Mouse (Mus musculus): Measurements from ENCODE around the gene Arhgef28.

Gene Arhgef28

GRCm38 (mm10) chr13:98183157-98183878 is 22.9 kb downstream of the Arhgef28 start:
- DNase-seq (ENCODE audit: low read depth, low spot score), result no peak

- no peak for DNase-seq (ENCODE audit: low read depth, low spot score)
Measured at GRCm38 (mm10) chr13:98182330-98182729, 23.9 kb downstream of the Arhgef28 start.

DNA sequence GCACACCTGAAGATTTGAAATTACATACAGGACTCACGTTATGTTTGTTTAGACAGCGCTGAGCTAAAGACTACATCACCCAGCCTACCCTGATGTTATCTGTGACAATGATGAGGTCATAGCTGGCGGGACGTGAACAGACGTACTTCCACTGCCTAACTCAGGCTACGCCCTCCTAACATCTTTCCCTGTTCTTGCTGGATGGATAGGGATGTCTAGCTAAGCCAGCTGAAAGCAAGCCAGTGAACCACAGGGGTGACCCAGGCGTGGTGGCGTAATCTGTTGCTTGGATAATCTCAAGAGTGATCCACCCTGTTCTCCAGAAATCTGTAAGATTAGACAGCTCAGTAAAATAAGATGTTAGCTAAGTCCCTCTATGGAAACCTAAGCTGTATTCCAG is 25.6 kb downstream of the Arhgef28 start:
- no peak for DNase-seq (ENCODE audit: low read depth, low spot score)

DNA sequence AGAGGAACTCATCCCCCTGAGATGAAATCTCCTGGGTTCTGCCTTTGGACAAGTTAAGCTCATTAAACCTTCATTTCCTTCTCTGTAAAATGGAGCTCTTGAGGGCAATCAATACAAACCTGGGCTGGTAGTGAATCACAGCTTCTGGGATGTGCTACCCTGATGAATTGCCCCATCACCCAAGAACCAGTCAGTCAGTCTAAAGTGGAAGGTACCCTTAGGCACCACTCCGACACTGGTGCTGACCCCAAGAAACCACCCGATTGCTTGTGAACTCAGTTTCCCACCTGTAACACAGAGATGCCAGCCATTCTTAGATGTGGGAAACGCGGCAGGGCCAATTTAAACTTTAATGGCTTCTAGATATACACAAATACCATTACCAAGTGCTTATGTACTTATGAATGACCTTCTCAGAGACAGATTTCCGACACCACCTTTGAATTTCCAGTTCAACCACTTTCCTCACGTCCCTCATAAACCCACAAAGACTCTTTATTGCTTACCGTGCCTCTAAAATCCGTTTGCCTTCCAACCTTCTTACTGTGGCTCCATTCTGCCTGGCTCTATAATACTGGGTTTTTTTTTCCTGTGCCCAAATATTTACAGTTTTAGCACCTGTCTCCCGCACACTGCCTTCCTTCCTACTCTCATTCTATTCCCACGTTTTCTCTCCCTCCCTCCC is 30.8 kb downstream of the Arhgef28 start:
- DNase-seq (ENCODE audit: low read depth, low spot score), result no peak

DNA sequence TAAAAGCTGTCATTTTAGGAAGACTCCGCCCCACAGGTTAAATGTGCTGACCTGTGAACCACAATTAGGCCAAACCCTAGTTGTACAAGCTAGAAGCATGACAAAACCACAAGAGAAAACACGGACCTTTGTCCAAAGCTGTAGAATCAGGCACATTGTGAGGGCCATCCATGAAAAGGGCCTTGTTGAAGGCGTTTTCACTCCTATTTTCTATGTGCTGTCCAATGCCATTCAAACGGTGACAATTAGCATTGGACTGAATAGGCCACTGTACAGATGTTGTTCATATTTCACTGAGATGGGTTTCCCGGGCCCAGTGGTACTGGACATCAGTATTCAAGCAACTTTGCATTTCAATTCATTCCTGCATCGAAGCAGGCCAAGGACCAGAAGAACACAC is 33.2 kb downstream of the Arhgef28 start:
- no peak for DNase-seq (ENCODE audit: low read depth, low spot score)

DNA sequence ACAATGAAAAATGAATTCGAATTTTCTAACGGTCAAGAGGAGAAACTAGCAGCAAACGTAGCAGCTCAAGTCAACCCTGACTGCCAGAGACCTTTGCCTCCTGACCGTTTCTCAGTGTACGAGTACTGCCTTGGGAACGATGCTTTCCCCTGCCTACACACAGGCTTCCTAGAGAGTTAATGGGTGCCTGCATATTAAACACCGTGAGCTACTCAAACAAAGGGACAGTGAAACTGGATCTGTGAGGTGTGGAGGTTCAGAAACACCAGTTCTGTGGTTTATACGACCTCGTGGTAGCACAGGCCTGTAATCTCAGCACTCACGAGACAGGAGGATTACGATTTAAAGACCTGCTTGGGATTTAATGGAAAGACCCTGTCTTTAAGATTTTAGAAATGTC is 33.9 kb downstream of the Arhgef28 start:
- DNase-seq (ENCODE audit: low read depth, low spot score), result no peak

- no peak for DNase-seq (ENCODE audit: low read depth, low spot score)
Measured at GRCm38 (mm10) chr13:98171706-98172105, 34.5 kb downstream of the Arhgef28 start.

DNA sequence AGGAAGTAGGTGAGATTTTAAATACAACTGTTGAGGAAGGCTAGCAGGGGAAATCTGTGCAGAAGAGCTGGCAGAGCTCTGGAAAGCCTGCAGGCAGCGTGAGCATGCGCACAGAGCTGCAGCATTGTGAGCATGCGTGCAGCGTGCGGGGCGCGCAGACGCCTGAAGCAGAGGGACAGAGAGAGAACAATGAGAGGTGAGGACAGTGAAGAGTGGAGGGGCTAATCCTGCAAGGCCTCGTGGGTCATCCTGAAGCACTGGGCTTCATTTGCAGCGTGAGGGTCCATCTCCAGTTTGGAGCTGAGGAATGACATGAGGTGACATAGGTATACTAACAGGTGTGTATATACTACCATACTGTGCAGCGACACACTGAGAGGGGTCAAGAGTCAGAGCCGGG is 35.0 kb downstream of the Arhgef28 start:
- DNase-seq (ENCODE audit: low read depth, low spot score), result no peak

DNA sequence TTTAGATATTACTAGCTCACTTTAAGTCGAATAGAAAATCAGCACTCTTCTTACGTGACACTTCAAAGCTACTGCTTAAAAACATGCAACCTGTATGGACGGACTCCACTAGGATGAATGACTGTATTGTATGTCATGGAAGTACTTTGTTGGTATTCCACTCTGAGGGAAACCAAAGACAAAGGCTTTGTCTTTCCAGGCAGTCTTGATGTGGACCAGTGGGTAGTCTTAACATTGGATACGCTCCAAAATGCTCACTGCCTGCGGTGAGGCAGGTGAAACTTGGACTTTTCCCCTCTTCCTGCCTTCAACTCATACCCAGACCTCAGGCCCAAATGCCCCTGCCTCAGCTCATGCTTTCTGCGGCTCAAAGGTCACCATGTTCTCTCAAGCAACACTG is 41.4 kb downstream of the Arhgef28 start:
- no peak for DNase-seq (ENCODE audit: low read depth, low spot score)

DNA sequence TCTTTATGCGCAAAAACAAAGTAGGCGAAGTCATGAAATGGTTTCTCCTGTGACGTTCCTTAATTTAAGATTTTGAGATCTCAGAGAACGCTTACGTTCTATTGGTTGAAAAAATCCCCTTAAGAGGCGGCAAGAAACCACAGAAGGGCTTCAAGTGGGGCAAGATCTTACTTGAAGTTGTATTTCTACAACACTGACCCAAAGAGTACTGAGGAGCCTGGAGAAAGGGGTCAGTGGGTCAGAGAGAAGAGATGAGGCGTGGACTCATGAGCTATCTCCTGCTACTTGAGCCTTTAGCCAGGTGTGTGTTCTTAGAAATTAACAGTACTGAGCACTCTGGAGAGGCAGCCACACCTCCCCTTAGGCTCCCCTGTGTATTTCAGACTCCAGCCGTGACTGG is 44.7 kb downstream of the Arhgef28 start:
- DNase-seq (ENCODE audit: low read depth, low spot score), result no peak

- DNase-seq (ENCODE audit: low read depth, low spot score), result no peak
Measured at GRCm38 (mm10) chr13:98156656-98157055, 49.6 kb downstream of the Arhgef28 start.

DNA sequence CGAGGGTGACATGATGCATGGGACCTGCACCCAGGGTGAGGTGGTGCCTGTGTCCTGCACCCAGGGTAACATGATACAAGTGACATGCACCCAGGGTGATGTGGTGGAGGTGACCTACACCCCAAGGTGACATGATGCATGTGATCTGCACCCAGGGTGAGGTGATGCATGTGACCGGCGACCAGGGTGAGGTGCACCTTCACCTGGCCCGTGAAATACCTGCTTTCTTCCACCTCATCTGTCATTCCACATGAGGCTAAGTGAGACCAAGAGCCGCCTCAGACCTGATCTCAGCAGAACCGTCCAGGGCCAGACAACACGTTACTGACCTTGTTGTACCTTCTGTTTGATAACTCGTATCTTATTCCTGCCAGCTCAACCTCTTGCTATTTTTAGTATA is 53.5 kb downstream of the Arhgef28 start:
- DNase-seq (ENCODE audit: low read depth, low spot score), result no peak

DNA sequence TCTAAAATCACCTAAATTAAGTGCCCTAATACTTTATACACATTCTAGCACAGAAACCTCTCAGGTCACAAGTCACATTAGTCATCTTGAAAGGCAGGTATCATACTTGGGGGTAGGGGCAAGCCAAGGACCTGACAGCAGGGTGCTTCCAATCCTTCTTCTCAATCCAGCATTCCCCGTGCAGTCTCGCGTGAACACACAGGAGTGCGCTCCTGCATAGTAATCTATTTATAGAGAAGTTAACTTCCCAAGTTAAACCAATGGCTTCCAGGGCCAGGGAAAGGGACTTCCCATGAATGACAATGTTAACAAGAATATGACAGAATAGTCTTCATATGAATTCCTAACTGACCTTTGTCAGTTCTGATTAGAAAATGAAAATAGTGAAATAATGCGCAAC is 58.7 kb downstream of the Arhgef28 start:
- no peak for DNase-seq (ENCODE audit: low read depth, low spot score)

- no peak for DNase-seq (ENCODE audit: low read depth, low spot score)
Measured at GRCm38 (mm10) chr13:98146573-98147160, 59.6 kb downstream of the Arhgef28 start.

- DNase-seq (ENCODE audit: low read depth, low spot score), result no peak
Measured at GRCm38 (mm10) chr13:98145310-98145709, 60.9 kb downstream of the Arhgef28 start.

DNA sequence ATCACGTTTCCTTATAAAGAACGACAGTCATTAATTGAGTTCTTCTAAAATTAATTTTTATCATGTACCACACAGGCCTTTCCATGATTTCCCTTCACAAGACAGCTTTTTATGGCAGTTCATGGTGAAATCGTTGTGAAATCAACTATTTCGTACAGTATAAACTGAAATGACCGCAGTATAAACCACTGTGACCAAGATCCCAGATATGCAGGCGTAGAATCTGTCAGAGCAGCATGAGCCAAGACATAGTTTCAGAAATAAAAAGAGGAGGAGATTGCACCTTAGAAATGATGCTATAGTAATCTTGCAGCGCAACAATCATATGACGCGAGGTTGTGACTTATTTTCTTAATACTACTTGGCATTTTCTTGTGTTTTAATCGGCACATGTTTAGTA is 63.2 kb downstream of the Arhgef28 start:
- no peak for DNase-seq (ENCODE audit: low read depth, low spot score)

GRCm38 (mm10) chr13:98140626-98141025 is 65.6 kb downstream of the Arhgef28 start:
- DNase-seq (ENCODE audit: low read depth, low spot score), result no peak

DNA sequence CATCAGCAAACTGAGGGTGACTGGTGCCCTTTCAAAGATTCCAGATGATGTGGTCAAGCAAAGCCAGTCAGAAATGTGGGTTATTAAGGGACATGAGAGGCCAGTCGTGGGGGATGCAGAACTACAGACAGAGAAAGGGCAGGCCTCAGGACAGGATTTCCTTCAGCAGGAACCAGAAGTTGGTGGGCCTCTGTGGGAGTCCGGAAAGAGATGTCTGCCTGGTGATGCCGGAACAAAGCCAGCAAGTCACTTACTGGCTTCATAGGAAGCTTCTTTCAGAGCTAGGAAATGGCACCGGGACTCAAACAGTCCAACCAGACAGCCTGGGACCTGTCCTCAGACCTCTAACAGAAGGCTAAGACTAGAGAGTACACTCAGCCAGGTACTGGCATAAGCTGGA is 67.5 kb downstream of the Arhgef28 start:
- no peak for DNase-seq (ENCODE audit: low read depth, low spot score)

- no peak for DNase-seq (ENCODE audit: low read depth, low spot score)
Measured at GRCm38 (mm10) chr13:98135890-98136555, 70.2 kb downstream of the Arhgef28 start.

- no peak for DNase-seq (ENCODE audit: low read depth, low spot score)
Measured at GRCm38 (mm10) chr13:98132951-98133350, 73.3 kb downstream of the Arhgef28 start.

DNA sequence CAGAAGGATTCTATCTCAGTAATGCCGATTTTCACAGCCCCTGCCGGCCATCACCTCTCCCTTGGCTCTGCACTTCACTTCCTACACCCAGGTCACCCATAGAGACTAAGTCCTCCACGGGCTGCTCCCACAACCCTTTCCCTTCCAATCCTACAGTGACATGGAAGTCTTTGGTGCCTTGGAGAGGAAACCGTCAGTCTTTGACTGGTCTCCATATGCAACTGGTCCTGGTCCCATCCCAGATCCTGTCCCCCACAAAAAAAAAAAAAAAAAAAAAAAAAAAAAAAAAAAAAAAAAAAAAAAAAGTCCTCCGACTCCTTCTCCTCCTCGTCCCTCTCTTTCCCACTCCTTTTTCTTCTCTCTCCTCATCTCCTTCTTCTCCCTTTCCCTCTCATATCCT is 74.0 kb downstream of the Arhgef28 start:
- DNase-seq (ENCODE audit: low read depth, low spot score), result no peak

DNA sequence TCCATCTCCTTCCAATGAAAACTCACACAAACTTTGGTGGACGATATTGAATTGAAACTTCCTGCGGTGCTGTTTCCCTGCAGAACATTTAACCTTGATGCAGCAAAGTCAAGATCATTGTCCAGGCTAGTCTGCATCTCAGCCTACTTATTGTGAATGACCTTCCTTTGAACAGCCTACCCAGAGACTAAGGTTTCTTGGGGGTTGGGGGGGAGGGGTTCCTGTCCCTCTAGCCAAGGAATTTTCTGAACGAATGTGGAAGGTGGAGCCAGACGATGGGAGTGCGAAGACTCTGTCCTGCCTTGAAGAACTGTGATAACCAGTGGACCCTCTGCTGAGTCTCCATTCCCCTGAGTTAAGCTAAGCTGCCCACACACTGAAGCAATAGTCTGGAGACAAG is 80.6 kb downstream of the Arhgef28 start:
- DNase-seq (ENCODE audit: low read depth, low spot score), result no peak

All from CD4-positive, CD25-positive, alpha-beta regulatory T cell, adult 2 months (primary cell).